Mouse (Mus musculus) limb, embryonic 15.5 days (tissue): ENCODE measurements at regions not wholly inside any gene's neighbourhood (a gene's known extent, or its start where the extent isn't known, plus 50 kb on each side); places are given as distances from the start of the nearest gene placed in this dataset.

Experiments
- ATAC-seq: fragments of 200-750 bp; cut with Nextera tagmentation; 2 replicates; pipeline ENCODE4 v1.8.0; 2017; ENCODE audit warnings: low read depth, moderate TSS enrichment; ENCODE audit not compliant: insufficient number of reproducible peaks, low FRiP score, low TSS enrichment
- H3K27ac ChIP-seq: fragments of 300-500 bp; sonication (generic); 2 replicates; pipeline ENCODE4 v1.5.1; 2015; ENCODE audit warnings: moderate library complexity, mild to moderate bottlenecking, inconsistent platforms
- H3K27me3 ChIP-seq: fragments of 300-500 bp; sonication (generic); 2 replicates; pipeline ENCODE4 v1.6.1; 2015; ENCODE audit warnings: inconsistent platforms
- H3K36me3 ChIP-seq: fragments of 300-500 bp; sonication (generic); 2 replicates; pipeline ENCODE4 v1.6.1; 2015; ENCODE audit warnings: inconsistent platforms
- H3K4me1 ChIP-seq: fragments of 300-500 bp; sonication (generic); 2 replicates; pipeline ENCODE4 v1.6.1; 2015; ENCODE audit warnings: inconsistent platforms
- H3K4me2 ChIP-seq: fragments of 300-500 bp; sonication (generic); 2 replicates; pipeline ENCODE4 v1.6.1; 2015; ENCODE audit warnings: mild to moderate bottlenecking, inconsistent platforms
- H3K4me3 ChIP-seq: fragments of 300-500 bp; sonication (generic); 2 replicates; pipeline ENCODE4 v1.5.1; 2015; ENCODE audit warnings: mild to moderate bottlenecking, inconsistent platforms
- H3K9ac ChIP-seq: fragments of 300-500 bp; sonication (generic); 2 replicates; pipeline ENCODE4 v1.6.1; 2015; ENCODE audit warnings: inconsistent platforms
- H3K9me3 ChIP-seq: fragments of 300-500 bp; sonication (generic); 2 replicates; pipeline ENCODE4 v1.6.1; 2016; ENCODE audit warnings: inconsistent platforms
- WGBS: fragments of 180-500 bp; shearing (Covaris S2); methylation state at CpG from one replicate; pipeline ENCODE4 v1.1.7; 2015; 5-methylcytosine and 5-hydroxymethylcytosine counted together

- peaks cover 12% of the 10 kb centered on the region; the same call in 1 of the 2 replicates for H3K4me1 ChIP-seq
- no peaks in the 10 kb centered on the region for H3K9me3 ChIP-seq
- no peaks in the 10 kb centered on the region for H3K27me3 ChIP-seq
- H3K27ac ChIP-seq: no peak overlapping the region
- H3K36me3 ChIP-seq: no peaks in the 10 kb centered on the region
- peak overlapping the region; percentile 52 for H3K4me2 ChIP-seq
- peak overlapping the region; percentile 31 for H3K4me3 ChIP-seq
- H3K9ac ChIP-seq: 0 out of 2 replicates have a peak overlapping the region, but pooled peaks have one; percentile 20
- ATAC-seq: no peak
- WGBS: 5% methylated on average over 7 of the region's 7 CpGs
Observed at GRCm38 (mm10) chr10:17331607-17332008, 391.4 kb upstream of the Cited2 start.

GRCm38 (mm10) chr10:17332025-17332767 is 390.8 kb upstream of the Cited2 start:
- Histone ChIP-seq H3K27me3 (no peaks in the 10 kb centered on the region), H3K36me3 (no peaks in the 10 kb centered on the region), H3K4me2 (peak overlapping the region; percentile 52; the same call in 1 of the 2 replicates), H3K4me3 (peak overlapping the region; percentile 31; the same call in 1 of the 2 replicates), H3K9ac (no peak overlapping the region), H3K27ac (no peak overlapping the region), H3K9me3 (no peaks in the 10 kb centered on the region), H3K4me1 (peaks cover 12% of the 10 kb centered on the region; the same call in 1 of the 2 replicates)
- WGBS: 31% methylated on average over 6 of the region's 6 CpGs
- ATAC-seq: no peak

DNA sequence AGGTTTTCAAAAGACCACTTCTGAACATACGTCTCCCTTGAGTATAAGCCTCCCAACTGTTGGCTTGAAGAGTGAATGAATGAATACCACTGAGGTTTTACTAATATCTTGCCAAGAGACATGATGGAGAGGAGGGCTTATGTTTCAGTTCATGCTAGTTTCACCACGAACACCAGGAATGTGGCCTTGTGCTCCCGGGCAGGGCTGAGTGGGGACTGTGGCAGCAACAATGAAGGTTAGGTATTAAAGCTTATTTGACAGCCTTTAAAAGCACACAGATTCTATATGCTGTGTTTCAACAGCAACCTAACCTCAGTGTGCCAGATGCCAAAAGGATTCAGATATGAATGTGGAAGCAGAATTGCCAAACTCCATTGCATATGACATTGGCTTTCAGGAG is 390.0 kb upstream of the Cited2 start:
- Histone ChIP-seq H3K9me3 (no peaks in the 10 kb centered on the region), H3K4me3 (no peak overlapping the region), H3K4me1 (peaks cover 12% of the 10 kb centered on the region; the same call in 1 of the 2 replicates), H3K36me3 (no peaks in the 10 kb centered on the region), H3K9ac (no peak overlapping the region), H3K27ac (no peak overlapping the region), H3K4me2 (no peak overlapping the region), H3K27me3 (no peaks in the 10 kb centered on the region)
- ATAC-seq: no peak
- 52% methylated on average over 3 of the region's 3 CpGs for WGBS

DNA sequence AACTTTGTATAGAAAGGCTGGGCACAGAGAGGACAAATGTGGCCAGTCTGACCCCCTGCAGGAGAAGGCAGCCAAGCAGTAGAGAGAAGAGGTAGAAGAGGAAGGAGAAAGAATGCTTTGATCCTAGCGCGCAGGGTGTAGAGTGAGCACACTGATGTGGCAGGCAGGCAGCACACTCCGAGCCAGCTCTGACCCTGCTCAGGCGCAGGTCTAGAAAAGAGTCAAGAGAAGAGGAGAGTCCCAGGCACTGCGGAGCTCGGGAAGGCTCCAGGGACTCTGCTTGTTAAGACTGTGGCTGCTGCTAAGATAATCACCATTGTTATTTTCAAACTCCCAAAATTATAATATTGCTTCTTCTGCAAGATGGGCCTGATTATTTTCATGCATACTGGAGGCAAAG is 389.3 kb upstream of the Cited2 start:
- no peaks in the 10 kb centered on the region for H3K9me3 ChIP-seq
- H3K27me3 ChIP-seq: no peaks in the 10 kb centered on the region
- no peak for ATAC-seq
- 20% methylated on average over 6 of the region's 6 CpGs for WGBS
- no peak overlapping the region for H3K9ac ChIP-seq
- H3K4me2 ChIP-seq: no peak overlapping the region
- H3K4me3 ChIP-seq: no peak overlapping the region
- H3K36me3 ChIP-seq: no peaks in the 10 kb centered on the region
- H3K27ac ChIP-seq: no peak overlapping the region
- H3K4me1 ChIP-seq: peaks cover 12% of the 10 kb centered on the region; the same call in 1 of the 2 replicates

DNA sequence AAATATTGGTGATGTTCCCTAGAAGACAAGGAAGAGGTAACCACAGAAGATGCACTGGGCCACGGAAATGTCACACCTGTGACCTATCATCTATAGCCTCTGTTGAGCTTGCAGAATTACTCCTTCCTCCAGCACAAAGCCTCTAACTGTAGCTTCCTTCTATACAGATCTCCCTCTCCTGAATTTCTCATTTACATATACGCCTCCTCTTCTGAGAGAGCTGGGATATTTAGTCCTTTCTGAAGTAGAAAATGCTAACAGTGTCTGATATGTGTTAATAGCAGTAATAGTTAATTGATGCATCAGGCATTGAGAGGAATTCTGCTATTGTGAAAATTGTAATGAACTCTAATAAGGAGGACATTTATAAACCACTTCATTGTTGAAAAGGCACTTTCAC is 385.8 kb upstream of the Cited2 start:
- H3K27me3 ChIP-seq: no peaks in the 10 kb centered on the region
- H3K4me2 ChIP-seq: no peak overlapping the region
- ATAC-seq: no peak
- H3K4me3 ChIP-seq: no peak overlapping the region
- WGBS: 86% methylated on average over 2 of the region's 2 CpGs
- no peak overlapping the region for H3K27ac ChIP-seq
- 0 out of 2 replicates have a peak, but pooled peaks cover 2% of the 10 kb centered on the region for H3K4me1 ChIP-seq
- no peaks in the 10 kb centered on the region for H3K9me3 ChIP-seq
- no peaks in the 10 kb centered on the region for H3K36me3 ChIP-seq
- no peak overlapping the region for H3K9ac ChIP-seq

- Histone ChIP-seq H3K4me1 (no peaks in the 10 kb centered on the region), H3K36me3 (no peaks in the 10 kb centered on the region), H3K9me3 (no peaks in the 10 kb centered on the region), H3K27me3 (no peaks in the 10 kb centered on the region), H3K4me2 (no peak overlapping the region), H3K9ac (no peak overlapping the region), H3K4me3 (no peak overlapping the region), H3K27ac (no peak overlapping the region)
- no peak for ATAC-seq
- 84% methylated on average over 1 of the region's 1 CpGs for WGBS
Observed at GRCm38 (mm10) chr10:17343829-17344228, 379.2 kb upstream of the Cited2 start.

DNA sequence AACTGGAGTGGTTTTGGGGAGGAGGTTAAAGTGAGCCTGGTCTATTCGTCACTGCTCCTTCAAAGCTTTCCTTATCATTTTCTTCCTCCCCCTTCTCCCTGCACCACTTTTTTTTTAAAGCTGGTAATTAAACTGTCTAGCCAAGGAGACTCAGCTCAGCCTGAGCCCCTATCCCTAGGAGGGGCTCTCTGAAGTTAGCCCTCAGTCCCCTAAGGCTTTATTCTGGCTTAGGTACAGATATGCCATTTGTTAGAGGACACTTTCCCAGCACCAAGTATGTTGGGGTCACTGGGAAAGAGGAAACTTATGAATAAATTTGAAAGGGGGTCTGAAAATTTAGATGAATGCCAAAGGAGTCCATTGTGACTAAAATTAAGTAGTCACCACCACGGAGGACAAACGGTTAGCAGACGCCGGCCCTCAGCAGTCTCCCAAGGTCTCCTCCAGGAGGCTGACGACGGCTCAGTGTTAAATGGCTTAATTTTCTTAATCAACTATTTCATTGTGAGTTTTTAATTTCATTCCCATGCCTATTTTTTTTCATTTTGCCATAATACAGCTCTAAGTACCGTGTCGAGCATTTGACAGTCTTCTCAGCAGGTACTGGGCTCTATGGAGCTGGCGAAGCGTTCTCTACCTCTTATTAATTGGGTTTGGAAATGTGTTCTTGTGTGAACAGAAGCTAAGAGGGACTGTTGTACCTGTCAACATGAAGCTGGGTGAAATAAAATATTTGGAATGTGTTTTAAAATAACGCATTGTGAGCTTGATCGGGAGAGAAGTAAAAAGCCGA is 370.6 kb upstream of the Cited2 start:
- no peaks in the 10 kb centered on the region for H3K9me3 ChIP-seq
- no peaks in the 10 kb centered on the region for H3K4me1 ChIP-seq
- ATAC-seq: no peak
- 72% methylated on average over 14 of the region's 14 CpGs for WGBS
- no peak overlapping the region for H3K9ac ChIP-seq
- no peak overlapping the region for H3K27ac ChIP-seq
- no peaks in the 10 kb centered on the region for H3K36me3 ChIP-seq
- H3K4me3 ChIP-seq: no peak overlapping the region
- no peaks in the 10 kb centered on the region for H3K27me3 ChIP-seq
- no peak overlapping the region for H3K4me2 ChIP-seq

DNA sequence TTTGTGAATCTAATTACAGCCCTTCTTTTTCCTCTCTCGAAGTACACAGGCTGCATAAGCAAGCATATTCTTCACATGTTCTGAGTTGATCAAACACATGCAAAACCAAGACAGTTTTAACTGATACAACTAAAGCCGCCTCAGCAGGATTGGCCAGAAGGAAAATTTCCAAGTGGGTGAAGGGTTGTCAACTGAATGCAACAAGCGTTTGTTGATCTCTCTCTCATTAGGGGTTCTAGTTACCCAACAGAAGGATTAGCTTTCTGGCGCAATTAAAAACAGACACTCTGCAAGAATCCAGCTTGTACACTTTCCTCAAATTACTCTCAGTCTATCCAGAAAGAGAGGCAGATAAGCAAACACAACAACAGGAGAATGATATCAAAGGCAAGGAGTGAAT is 367.5 kb upstream of the Cited2 start:
- Histone ChIP-seq H3K9me3 (no peaks in the 10 kb centered on the region), H3K36me3 (no peaks in the 10 kb centered on the region), H3K4me2 (no peak overlapping the region), H3K27me3 (no peaks in the 10 kb centered on the region), H3K4me3 (no peak overlapping the region), H3K9ac (no peak overlapping the region), H3K27ac (no peak overlapping the region), H3K4me1 (no peaks in the 10 kb centered on the region)
- WGBS: 40% methylated on average over 4 of the region's 4 CpGs
- no peak for ATAC-seq

GRCm38 (mm10) chr10:17356041-17356440 is 367.0 kb upstream of the Cited2 start:
- Histone ChIP-seq H3K4me1 (no peaks in the 10 kb centered on the region), H3K4me3 (no peak overlapping the region), H3K27me3 (no peaks in the 10 kb centered on the region), H3K9me3 (no peaks in the 10 kb centered on the region), H3K4me2 (no peak overlapping the region), H3K36me3 (no peaks in the 10 kb centered on the region), H3K27ac (no peak overlapping the region), H3K9ac (no peak overlapping the region)
- ATAC-seq: no peak
- WGBS: 23% methylated on average over 3 of the region's 3 CpGs

DNA sequence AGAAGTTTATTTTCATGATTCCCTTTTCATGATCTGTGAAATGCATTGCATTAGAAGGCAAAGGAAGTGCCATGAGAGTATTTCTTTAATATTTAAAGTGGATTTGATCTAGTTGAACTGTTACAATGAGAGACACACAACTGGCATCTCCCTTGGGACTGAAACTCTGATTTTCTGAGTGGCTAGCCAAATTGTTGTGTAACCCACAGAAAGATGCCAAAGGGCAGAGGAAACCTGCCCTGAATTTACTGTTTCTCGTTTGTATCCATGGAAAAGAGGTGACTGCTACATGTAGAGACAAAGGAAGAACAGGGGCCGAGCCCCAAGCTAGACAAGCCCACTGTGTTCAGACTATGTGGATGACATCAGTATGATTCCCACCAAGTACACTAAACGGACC is 360.4 kb upstream of the Cited2 start:
- Histone ChIP-seq H3K4me2 (no peak overlapping the region), H3K9me3 (no peaks in the 10 kb centered on the region), H3K9ac (no peak overlapping the region), H3K27ac (no peak overlapping the region), H3K4me3 (no peak overlapping the region), H3K36me3 (no peaks in the 10 kb centered on the region), H3K27me3 (no peaks in the 10 kb centered on the region), H3K4me1 (no peaks in the 10 kb centered on the region)
- ATAC-seq: no peak
- WGBS: 63% methylated on average over 3 of the region's 3 CpGs

GRCm38 (mm10) chr10:17366042-17366740 is 356.8 kb upstream of the Cited2 start:
- no peak overlapping the region for H3K27ac ChIP-seq
- H3K4me1 ChIP-seq: no peaks in the 10 kb centered on the region
- H3K4me3 ChIP-seq: no peak overlapping the region
- WGBS: 59% methylated on average over 3 of the region's 3 CpGs
- no peaks in the 10 kb centered on the region for H3K27me3 ChIP-seq
- no peaks in the 10 kb centered on the region for H3K9me3 ChIP-seq
- no peaks in the 10 kb centered on the region for H3K36me3 ChIP-seq
- H3K4me2 ChIP-seq: no peak overlapping the region
- ATAC-seq: no peak
- H3K9ac ChIP-seq: no peak overlapping the region

- H3K9me3 ChIP-seq: no peaks in the 10 kb centered on the region
- no peaks in the 10 kb centered on the region for H3K36me3 ChIP-seq
- H3K4me1 ChIP-seq: no peaks in the 10 kb centered on the region
- H3K9ac ChIP-seq: no peak overlapping the region
- no peak for ATAC-seq
- no peaks in the 10 kb centered on the region for H3K27me3 ChIP-seq
- H3K4me3 ChIP-seq: no peak overlapping the region
- no peak overlapping the region for H3K4me2 ChIP-seq
- 17% methylated on average over 5 of the region's 5 CpGs for WGBS
- no peak overlapping the region for H3K27ac ChIP-seq
Observed at GRCm38 (mm10) chr10:17367026-17367425, 356.0 kb upstream of the Cited2 start.
